Mouse (Mus musculus) MN1 (cell line): Measurements from ENCODE around the gene Suds3.

Experiments
- DNase-seq: peaks from one replicate; pipeline ENCODE4 v3.0.0-alpha.2; 2016; ENCODE audit warnings: low spot score

The Suds3 gene

GRCm38 (mm10) chr5:117135869-117136268, 20.0 kb upstream of the Suds3 start:
- peak; percentile 85 for DNase-seq

- DNase-seq: no peak
Measured at GRCm38 (mm10) chr5:117134889-117135456, 19.1 kb upstream of the Suds3 start.

DNA sequence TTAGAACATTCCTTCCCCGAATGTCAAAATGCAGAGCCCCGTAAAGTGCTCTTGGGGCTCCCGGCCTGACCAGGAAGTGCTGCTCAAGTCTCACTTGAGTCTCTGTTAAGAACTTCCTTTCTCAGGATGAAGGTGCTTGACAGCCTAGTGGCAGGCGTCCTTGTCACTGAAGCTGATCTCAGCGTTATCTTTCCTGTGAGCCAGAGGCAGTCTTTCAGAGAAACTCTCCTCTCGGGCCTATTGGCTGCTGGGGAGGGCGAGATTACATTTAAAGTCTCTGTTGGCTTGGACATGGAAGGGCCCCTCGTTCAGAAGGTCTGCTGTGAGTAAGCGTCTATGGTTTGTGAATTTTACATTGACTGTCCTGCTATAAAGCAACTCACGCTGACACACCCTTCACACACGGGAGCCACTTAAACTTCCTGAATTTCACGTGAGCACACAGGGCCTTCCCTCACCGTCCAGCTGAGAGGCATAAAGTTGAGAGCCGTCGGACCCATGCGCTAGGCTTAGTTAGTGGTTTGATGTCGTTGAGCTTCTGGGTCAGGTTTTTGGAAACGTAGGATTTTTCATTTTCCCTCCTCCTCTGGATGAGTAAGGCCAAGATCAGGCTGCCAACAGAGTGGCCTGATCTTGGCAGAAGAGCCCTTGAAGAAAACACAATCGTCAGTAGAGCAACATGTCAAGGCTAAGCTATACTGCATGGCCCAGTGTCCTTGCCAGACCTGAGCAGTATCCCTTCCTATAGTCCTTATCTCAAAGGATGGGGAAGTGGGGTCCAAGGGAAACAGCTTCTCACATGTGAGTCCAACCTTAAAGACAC, 18.4 kb upstream of the Suds3 start:
- no peak for DNase-seq

- DNase-seq: no peak
Measured at GRCm38 (mm10) chr5:117133446-117134065, 17.6 kb upstream of the Suds3 start.

DNA sequence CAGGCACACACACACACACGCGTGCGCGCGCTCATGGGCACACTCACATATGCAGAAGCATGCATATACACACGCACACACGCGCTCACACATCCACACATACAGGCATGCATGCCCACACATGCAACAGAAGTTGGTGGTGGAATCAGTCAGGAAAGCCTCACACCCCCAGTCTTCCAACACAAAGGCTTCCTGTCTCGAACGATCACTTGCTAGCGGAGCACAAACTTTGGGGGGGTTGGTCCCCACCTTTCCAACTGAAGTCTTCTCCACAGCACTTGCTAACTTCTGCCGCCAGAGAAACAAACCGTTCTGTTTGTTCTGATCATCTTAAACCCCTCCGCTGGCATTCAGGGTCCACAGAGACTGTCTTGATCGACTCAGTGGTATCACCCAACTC, 14.8 kb upstream of the Suds3 start:
- DNase-seq: no peak

GRCm38 (mm10) chr5:117127051-117127450, 11.1 kb upstream of the Suds3 start:
- no peak for DNase-seq

DNA sequence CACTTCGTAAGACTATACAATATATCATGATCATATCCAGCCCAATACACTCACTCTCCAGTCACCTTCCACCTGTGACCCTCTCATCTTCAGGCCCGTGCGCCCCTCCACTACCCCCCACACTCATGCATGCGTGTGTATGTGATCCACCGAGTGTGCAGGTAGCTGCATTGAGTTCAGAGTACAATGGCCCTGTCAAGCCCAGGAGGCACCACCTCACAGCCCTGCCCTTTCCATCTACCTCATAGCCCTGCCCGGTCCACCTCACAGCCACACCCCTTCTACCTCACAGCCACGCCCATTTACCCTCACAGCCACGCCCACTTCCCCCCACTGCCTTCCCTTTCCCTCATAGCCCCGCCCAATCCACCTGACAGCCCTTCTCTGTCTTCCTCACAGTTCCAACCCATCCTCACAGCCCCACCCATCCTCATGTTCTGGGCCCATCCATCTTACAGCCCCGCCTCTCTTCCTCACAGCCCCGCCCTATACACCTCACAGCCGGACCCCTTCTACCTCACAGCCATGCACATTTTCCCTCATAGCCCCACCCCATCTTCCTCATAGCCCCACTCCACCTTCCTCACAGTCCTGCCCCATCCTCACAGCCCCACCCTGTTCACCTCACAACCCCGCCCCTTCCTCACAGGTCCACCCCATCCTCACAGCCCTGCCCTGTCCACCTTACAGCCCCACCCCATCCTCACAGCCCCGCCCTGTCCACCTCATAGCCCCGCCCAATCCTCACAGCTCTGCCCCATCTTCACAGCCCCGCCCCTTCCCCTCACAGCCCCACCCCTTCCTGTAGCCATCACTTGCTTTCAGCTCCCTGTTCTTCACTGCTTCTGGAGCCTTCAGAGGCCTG, 9.8 kb upstream of the Suds3 start:
- no peak for DNase-seq

DNA sequence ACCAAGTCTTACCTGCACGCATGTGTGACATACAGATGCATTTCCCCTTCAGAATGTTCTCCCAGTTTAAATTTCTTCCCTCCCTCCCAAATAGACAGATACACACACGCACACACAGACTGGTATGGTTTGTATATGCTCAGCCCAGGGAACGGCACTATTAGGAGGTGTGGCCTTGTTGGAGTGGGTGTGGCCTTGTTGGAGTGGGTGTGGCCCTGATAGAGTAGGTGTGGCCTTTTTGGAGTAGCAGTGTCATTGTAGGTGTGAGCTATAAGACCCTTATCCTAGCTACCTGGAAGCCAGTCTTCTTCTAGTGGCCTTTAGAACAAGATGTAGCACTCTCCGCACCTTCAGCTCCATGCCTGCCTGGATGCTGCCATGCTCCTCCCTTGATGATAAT, 7.9 kb upstream of the Suds3 start:
- no peak for DNase-seq

DNA sequence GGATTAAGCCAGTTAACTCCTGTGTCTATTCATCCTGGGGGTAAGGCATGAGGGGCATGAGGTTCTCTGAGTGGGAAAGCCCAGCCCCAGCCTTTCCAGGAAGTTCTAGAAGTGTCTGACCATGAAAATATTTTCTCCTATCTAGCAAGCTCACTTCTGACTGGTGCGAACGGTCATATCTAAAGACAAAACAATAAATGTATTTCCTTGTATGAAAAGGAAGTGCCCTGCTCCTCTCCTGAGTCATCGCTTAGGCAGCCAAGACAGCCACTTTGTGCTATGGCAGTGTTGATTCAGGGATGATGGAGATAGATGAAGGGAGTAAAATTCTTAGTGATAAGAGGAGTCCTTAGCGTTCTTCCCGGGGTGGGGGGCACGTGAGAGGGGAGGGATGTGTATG, 7.2 kb upstream of the Suds3 start:
- DNase-seq: no peak

DNA sequence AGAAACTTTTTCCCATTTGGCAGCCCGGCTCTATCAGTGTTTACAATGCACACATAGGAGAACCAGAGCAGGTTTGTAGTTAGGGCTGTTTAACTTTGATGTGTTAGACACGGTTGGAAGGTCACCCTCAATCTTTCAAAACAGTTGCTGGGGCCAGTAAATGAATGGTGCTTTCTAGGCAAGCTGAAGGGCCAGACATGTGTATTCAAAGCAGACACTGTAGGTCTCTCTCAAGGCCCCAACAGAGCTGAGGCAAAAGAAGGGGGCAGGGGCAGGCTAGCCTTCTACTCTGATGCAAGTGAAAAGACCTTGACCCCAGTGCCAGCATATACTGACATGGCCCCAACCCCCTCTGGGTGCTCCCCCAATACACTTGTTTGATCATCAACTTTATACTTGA, 5.7 kb upstream of the Suds3 start:
- no peak for DNase-seq

- DNase-seq: peak; percentile 50
Measured at GRCm38 (mm10) chr5:117120489-117121466, 4.9 kb upstream of the Suds3 start.

GRCm38 (mm10) chr5:117119777-117120488, 4.0 kb upstream of the Suds3 start, which contains the start of gene Taok3:
TSS of gene Taok3 (plus strand) at chr5:117120129.
- peak; percentile 99 for DNase-seq

DNA sequence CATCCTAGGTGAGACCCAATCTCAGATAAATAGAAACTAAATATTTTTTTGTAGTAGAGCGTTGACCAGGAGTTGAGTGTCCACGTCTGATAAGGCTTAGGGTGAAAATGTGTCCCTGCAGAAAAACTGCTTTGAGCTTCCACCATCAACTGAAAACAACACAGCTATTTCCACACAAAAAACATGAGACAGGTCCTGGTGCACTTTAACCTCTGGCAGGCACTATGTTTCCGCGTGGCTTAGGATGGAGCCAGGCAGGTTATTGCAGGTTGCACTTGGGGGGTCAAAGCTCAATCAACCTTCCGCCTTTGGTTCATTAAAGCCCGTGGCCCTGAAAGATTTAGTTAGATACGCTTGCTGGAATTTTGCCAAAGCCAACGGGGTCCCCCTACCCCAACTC, 2.9 kb upstream of the Suds3 start:
- no peak for DNase-seq

DNA sequence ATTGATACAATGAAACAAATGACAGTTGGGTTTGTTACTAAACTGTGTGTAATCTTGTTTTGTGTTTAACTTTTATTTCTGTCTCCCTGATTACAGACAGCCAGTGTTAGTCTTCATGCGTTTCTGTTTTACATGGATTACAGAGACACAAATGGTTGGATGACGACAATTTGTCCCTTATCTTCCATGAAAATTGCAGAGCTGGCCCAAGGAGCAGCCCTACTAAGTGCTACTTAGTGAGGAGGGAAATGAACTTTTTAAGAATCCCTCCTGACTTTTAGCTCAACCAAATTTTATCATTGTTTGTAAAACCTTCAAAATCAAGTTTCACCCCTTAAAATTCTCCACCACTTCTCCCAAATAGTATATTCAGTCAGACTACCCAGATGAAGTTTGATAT, 2.3 kb upstream of the Suds3 start:
- DNase-seq: peak; percentile 34

GRCm38 (mm10) chr5:117117716-117118115, 1.8 kb upstream of the Suds3 start:
- peak; percentile 62 for DNase-seq

DNA sequence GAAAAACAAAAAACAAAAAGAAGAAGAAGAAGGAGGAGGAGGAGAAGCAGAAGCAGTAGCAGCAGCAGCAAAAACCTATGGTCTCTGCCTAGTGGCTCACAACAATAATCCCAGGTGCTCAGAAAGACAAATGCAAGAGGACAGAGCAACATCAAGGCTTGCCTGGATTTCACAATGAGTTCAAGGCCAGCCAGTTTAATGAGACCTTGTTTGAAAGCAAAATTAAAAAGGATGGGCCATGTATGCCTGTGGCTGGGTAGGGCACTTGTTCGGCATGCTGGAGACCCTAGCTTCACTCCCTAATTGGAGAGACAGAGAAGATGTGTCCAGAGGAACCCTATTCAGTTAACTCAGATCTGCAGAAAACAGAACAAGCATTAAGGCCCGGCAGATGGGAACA, 1.3 kb upstream of the Suds3 start:
- DNase-seq: no peak

GRCm38 (mm10) chr5:117116660-117117059, 747 bp upstream of the Suds3 start:
- no peak for DNase-seq

- peak; percentile 56 for DNase-seq
Measured at GRCm38 (mm10) chr5:117115193-117115767, 633 bp downstream of the Suds3 start.

DNA sequence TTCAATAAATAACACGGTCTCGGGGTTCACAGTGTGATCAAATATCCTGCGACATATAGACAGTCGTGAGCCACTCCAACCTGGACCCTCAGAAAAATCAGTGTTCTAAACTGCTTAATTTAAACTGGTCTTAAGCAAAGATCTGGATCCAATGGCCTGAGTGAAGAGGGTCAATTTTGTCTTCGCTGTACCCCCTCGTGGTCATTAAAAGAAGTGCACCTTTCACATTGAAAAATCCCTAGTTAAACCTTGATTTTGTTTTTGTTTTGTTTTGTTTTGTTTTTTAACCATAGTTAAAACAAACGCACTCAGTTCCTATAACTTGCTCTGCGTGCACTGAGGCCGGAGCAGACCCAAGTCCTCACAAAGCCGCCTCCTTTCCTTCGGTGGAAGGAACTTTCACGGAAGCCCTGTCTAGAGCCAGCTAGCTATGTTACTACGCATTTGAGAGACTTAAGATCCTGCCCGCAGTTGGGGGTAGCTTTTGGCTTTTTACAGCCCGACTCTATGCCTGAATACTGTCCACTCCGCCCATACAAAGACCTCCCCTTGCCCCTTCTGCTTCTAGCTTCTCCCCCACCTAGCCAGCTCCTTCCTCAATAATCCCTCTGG, 1.2 kb downstream of the Suds3 start:
- DNase-seq: peak; percentile 71

GRCm38 (mm10) chr5:117113330-117113729, 2.6 kb downstream of the Suds3 start:
- no peak for DNase-seq
